Mouse (Mus musculus) cerebellum, postnatal 14 days (tissue): ENCODE results near the gene Zfp111.

Source experiments
- DNase-seq, 2 experiments: peaks; one replicate each; pipeline ENCODE4 v3.0.0; 2021; ENCODE audit warnings: mixed read lengths in 2 of 2

Gene Zfp111

GRCm38 (mm10) chr7:24211343-24211742 is at the start of gene Zfp111:
Gene Zfp111, minus strand, starts transcription at chr7:24211443.
- no peak for DNase-seq

GRCm38 (mm10) chr7:24260000-24260312 is 48.7 kb upstream of the Zfp111 start:
- DNase-seq, result no peak

GRCm38 (mm10) chr7:24259306-24259999 is 48.2 kb upstream of the Zfp111 start:
- DNase-seq, result no peak

- DNase-seq, result peak; percentile 83 to 90
These were observed 43.6 kb upstream of the Zfp111 start, which contains the start of gene Zfp108 for GRCm38 (mm10) chr7:24254633-24255474. Gene Zfp108, plus strand, starts transcription at chr7:24254794.

- DNase-seq, result no peak
These were observed 42.8 kb upstream of the Zfp111 start for GRCm38 (mm10) chr7:24253779-24254615.

- peak; percentile 55 to 74 for DNase-seq
These were observed 26.0 kb upstream of the Zfp111 start, which contains the start of gene Zfp109 for GRCm38 (mm10) chr7:24237040-24237791. Gene Zfp109, minus strand, starts transcription at chr7:24237560.

GRCm38 (mm10) chr7:24210296-24210695 is 947 bp downstream of the Zfp111 start:
- DNase-seq, result no peak

- DNase-seq, result peak in 1 of 2 experiments; percentile 12
These were observed 2.9 kb downstream of the Zfp111 start for GRCm38 (mm10) chr7:24208282-24208886.

- peak; percentile 76 to 77 for DNase-seq
These were observed 3.6 kb downstream of the Zfp111 start for GRCm38 (mm10) chr7:24207488-24208261.

- DNase-seq, result no peak
These were observed 14.3 kb downstream of the Zfp111 start for GRCm38 (mm10) chr7:24196961-24197360.

- no peak for DNase-seq
These were observed 18.1 kb downstream of the Zfp111 start for GRCm38 (mm10) chr7:24193157-24193556.

GRCm38 (mm10) chr7:24191361-24191760 is 19.9 kb downstream of the Zfp111 start:
- DNase-seq, result no peak

GRCm38 (mm10) chr7:24189571-24189944 is 21.7 kb downstream of the Zfp111 start:
- DNase-seq, result no peak

- no peak for DNase-seq
These were observed 22.2 kb downstream of the Zfp111 start for GRCm38 (mm10) chr7:24188901-24189570.

GRCm38 (mm10) chr7:24187611-24188010 is 23.6 kb downstream of the Zfp111 start:
- DNase-seq, result no peak

GRCm38 (mm10) chr7:24175337-24175711 is 35.9 kb downstream of the Zfp111 start:
- DNase-seq, result no peak

GRCm38 (mm10) chr7:24174618-24175336 is 36.5 kb downstream of the Zfp111 start, which contains the start of gene Zfp114:
Gene Zfp114, plus strand, starts transcription at chr7:24175060.
- peak; percentile 88 to 93 for DNase-seq

GRCm38 (mm10) chr7:24172191-24172590 is 39.1 kb downstream of the Zfp111 start:
- no peak for DNase-seq

- peak in 1 of 2 experiments; percentile 43 for DNase-seq
These were observed 58.0 kb downstream of the Zfp111 start for GRCm38 (mm10) chr7:24153272-24153671.
